Mouse (Mus musculus) lung, adult 2 months (tissue): ENCODE data around the gene Mboat7.

Source experiments
- CTCF ChIP-seq: fragments of 200-500 bp; IDR thresholded peaks from 2 replicates; pipeline ENCODE4 v1.5.1; 2011; ENCODE audit warnings: mild to moderate bottlenecking, low read length, control low read depth; ENCODE audit not compliant: insufficient read depth
- POLR2A ChIP-seq: fragments of 200-500 bp; IDR thresholded peaks from 2 replicates; pipeline ENCODE4 v1.6.1; 2011; ENCODE audit warnings: low read depth, mild to moderate bottlenecking, control low read depth, low read length, borderline replicate concordance; ENCODE audit errors: extremely low read depth

DNA sequence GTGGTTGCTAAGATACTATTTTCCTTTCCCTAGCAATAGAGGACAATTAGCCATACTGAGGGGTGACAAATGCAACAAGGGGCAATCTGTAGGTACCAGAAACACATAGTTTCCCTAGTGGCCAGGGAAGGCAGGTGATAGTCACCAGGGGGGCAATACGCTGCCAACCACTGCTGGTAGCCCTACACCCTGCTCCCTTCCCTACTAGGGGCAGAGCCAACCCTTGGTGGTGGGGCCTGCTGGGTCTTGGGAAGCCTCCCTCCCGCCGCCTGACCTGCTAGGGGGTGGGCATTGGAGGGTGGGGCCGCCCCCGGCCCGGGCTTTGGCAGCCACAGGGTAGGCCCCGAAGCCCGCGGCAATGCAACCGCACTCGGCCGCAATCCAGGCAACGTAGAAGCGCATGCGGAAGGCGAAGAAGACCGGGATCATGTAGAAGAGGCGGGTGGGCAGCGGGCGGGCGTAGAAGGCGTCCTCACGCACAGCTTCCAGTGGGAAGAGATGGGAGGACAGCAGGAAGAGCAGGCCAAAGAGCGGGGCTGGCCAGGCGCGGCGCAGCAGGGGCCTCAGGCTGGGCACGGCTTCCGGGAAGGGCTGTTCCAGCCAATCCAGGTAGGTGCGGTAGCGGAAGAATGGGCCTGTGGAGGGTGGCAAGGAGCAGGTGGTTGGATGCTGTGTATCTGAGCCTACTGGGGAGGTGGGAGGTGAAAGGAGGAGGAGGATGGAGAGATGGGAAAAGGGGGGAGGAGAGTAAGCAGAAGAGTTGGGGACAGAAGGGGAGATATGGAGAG, 7.7 kb downstream of the Mboat7 start:
- no peak for TF ChIP-seq POLR2A
- TF ChIP-seq CTCF: no peak
